Mouse (Mus musculus): ENCODE data around the gene Nemp1.

Nemp1 gene

DNA sequence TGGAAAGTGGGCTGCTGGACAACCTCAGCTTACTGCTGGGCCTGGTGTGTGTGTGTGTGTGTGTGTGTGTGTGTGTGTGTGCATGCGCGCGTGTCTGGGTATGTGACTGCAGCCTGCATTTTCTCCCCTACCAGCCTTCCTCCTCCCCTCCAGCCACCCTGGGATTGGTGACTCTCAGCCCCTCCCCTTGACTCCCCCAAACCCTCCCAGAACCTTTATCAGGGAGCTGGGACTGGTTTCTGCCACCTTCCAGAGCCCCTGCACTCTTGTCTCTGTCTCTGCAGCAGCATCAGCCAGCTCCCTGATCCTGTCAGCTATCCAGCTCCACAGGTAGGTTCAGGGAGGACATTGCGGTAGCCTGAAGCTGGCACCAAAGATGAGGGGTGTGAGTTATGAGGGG, 58.4 kb downstream of the Nemp1 start:
- no peak for DNase-seq (ENCODE audit: low spot score in 2 of 2)

DNA sequence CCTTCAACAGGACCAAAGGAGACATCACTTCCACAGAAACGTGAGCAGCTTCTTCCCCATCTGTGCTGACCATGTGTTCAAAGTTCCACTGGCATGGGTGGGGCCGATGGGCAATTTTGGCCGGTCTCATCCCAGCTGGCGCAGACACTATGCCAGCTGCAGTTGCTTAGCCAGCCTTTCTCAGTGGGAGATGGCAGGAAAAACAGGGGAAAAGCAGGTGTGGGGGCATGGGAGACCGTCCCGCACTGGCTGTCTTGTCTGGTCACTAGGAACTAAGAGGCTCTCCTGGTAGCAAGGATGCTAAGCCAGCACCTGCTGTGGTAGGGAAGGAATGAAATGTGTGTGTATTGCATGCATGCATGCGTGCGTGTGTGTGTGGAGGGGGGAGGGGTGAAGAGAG, 61.7 kb downstream of the Nemp1 start:
- no peak for DNase-seq (ENCODE audit: low spot score in 2 of 2)

DNA sequence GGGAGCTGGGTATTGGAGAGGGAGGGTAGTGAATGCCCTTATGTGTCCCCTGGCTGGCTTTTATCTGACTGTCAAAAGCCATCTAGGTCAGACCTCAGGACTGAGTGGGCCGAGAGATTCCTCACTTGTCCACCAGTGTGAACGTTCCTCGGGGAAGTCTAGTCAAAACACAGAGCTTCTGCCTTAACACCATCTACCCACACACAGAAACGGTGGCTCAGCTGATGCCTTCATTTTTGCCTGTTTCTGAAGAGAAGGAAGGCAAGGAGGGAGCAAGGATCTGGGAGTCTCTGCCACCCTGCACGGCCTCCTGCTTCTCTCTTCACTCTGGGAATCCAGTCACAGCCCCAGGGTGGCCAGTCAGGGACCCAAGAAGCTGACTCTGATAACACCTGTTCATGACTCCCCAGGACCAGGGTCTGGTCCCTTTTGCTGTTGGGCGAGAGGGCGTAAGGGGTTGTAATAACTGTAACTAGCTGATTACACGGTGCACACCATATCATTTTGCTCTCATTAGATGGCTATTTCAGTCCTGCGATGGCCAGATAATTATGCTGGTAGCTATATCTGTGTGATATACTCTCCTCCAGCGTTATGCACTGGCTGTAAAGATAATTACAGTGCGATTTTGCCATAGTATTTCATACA, 63.7 kb downstream of the Nemp1 start:
- no peak for DNase-seq (ENCODE audit: low spot score in 2 of 2)

DNA sequence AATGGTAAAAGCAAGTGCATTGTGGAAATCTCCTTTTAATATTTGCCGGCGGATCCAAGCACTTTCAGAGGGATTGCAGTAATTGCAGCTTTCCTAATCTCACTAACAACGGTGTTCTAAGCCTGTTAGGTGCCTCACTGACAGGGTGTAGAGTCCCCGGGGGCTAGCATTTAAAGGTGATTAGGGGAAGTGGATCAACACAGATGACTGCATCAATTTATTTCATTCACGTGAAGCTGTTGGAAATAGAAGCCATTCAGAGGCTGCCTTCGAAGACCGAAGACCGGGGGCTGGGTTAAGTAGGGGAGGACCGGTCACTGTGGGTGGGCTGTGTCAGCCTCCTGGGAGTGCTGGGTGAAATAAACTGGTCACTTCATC, 64.2 kb downstream of the Nemp1 start:
- DNase-seq (ENCODE audit: low spot score in 2 of 2): no peak

DNA sequence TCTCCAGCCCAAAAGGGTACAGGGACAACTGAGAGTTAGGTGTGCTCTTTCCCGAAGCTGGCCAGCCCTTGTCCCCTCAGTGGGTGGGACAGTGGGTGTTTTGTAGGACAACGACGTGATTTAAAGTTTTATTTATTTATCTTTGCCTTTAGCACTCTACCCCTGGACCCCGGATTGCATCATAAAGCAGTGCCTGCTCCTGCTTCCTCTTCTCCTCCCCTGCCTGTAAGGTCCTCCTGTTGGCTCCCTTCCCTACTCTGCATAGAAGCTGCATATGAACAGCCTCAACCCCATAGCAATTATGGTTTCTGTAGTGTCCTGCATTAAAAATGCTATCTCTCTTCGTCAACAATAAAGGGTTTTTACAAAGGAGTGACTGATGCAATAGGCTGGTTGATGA, 64.7 kb downstream of the Nemp1 start:
- no peak for DNase-seq (ENCODE audit: low spot score in 2 of 2)

DNA sequence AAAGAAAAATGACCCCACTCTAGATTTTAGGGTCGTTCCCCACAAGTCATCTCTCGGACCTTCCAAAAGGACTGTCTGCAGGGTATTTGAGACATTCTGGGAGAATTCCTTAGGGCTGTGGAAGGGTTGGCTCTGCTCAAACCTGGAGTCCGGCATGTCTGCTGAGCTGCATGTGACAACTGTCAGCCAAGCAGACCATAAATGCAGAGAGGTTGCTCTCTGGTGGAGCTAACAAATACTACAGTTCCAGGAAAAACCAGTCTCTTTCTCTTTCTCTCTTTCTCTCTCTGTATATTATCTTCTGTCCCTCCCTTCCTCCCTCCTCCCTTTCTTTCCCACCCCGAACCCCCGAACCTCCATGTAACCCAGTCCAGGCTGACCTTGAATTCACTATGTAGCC, 67.7 kb downstream of the Nemp1 start:
- no peak for DNase-seq (ENCODE audit: low spot score in 2 of 2)

DNA sequence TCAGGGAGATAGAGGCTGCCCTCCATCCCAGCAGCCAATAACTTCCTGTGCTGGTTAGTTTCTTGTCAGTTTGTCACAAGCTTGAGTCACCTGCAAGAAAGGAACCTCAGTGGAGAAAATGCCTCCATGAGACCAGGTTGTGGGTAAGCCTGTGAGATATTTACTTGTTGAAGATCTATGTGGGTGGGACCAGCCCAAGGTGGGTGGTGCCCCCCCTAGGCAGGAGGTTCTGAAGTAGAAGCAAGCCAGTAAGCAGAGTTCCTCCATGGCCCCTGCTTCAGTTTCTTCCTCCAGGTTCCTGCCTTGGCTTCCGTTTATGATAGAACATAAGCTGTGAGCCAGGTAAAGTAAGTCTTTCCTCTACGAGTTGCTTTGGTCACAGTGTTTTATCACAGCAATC, 69.6 kb downstream of the Nemp1 start:
- no peak for DNase-seq (ENCODE audit: low spot score in 2 of 2)

DNA sequence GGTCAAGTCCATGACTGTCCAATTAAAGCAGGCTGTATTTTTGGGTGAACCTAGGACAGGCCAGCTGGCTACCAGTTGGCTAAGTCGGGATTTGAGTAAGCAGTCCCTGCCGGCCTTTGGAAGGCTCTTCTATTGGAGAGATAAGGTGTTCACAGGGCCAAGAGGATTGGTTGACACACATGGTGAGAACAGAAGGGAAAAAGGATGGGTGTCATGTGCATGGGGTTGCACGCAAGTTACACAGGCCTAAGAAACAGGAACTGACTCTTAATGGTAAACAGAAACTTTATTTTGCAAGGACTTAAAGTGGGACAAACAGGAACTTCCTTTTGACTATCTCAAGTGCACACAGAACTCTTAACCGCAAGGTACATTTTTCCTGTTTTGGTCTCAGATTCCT, 70.2 kb downstream of the Nemp1 start:
- no peak for DNase-seq (ENCODE audit: low spot score in 2 of 2)

DNA sequence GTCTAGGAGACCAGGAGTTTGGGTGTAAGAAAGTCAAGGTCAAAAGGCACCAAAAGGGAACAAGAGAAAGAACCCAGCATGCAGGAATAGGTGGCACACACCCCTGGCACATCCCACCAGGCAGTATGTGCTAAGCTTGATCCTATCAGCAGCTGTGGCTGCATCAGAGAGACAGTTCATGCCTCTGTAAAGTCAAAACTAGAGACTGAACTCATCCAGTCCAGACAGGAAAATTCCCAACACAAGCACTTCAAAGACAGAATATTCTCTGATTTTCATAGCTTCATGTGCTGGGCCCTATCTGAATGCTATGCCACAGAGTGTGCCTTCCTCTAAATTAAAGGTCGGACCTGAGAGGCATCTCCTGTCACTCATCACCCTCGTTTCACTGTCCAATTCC, 70.9 kb downstream of the Nemp1 start:
- DNase-seq (ENCODE audit: low spot score in 2 of 2): no peak

DNA sequence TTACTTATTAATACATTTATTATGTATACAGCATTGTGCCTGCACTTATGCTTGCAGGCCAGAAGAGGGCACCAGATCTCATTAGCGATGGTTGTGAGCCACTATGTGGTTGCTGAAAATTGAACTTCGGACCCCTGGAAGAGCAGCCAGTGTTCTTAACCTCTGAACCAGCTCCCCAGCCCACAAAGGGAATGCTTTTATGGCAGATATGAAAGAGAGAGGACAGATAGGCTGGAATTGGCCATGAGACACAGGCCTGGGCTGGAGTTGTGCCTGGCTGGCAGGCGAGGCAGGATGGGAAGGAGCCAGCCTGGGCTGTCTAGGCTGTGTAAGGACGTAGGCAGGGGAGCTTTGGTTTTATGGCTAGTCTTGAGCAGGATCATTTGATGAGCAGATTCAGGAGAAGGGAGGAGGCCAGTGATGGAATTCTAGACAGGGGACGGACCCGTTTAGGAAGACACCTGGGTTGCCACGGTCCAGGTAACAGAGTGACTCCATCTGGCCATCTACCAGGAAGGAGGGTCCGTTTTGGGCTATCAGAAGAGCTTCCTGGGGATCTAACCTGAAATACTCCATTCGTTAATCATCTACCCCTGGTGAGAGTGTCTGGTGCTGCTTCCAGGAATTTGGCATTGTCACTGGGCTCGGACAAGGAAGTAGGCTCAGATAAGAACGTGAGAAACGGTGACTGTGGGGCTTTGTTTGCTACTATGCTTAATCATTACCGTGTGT, 71.6 kb downstream of the Nemp1 start:
- no peak for DNase-seq (ENCODE audit: low spot score in 2 of 2)

DNA sequence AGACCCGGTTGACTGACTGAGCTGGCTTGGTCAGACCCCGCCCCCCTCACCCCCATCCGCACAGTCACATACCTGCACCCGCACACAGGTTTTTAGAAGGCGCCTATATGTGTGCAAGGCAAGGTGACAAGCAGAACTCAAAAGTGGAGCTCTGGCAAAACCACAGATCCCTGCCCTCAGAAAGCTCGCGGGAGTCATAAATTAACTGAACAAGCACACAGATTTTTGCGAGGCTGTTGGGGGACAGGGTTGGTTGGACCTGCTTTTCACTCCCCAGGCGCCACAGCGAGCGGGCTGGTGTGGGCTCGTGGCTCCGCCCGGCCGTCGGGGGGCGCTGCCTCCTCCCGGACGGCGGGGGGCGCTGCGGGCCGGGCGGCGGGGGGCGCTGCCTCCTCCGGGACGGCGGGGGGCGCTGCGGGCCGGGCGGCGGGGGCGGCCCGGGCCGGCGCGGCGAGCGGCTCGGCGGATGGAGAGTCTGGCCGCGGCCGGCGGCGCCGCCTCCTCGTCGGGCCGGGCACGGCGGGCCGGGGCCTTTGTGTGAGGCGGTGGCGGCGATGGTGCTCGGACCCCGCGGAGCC, 72.5 kb downstream of the Nemp1 start, which contains the start of gene Zbtb39:
Gene Zbtb39, plus strand, starts transcription at position 456 of the 578 bp plus-strand sequence.
- peak; percentile 46 to 59 for DNase-seq (ENCODE audit: low spot score in 2 of 2)

DNA sequence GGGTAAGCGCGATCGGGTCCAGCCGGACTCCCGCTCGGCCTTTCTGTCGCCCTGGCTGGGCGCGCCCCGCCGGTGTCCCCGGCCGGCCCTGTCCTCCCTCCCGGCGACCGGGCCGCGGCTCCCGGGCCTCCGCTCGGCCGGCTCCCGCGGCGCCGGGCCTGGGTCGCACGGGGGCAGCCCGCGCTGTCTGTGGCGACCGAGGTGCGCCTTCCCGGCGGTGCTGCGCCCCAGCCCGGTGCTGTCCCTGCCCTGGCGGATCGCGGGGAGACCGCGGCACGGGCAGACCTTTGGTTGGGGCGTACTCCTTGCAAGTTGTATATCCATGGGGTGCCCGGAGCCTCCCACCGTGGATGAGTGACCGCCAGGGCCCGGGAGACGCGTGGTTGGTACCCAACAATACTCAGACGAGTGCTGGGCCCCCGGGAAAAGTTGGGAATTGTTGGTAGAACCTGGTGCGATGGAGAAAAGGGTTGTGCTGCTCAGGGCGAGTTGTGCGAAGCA, 73.0 kb downstream of the Nemp1 start:
- no peak for DNase-seq (ENCODE audit: low spot score in 2 of 2)

DNA sequence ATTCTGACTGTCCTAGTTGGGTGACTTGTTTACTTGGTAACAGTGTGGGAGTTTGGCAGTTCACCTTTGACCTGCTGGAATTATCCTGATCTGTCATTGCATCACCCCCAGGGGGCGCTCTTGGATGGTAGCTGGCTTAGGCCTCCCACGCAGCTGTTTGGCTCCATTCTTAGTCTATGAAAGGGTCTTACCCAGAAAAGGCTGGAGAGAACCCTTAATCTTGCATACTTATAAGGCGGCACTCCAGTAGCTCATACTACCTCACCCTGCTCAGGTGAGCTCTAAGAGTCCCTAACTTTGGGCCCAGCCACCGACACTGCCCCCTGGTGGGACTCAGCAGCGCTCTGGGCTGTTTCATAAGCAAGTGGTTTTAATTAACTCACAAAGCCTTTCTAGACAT, 78.0 kb downstream of the Nemp1 start:
- DNase-seq (ENCODE audit: low spot score in 2 of 2): no peak

DNA sequence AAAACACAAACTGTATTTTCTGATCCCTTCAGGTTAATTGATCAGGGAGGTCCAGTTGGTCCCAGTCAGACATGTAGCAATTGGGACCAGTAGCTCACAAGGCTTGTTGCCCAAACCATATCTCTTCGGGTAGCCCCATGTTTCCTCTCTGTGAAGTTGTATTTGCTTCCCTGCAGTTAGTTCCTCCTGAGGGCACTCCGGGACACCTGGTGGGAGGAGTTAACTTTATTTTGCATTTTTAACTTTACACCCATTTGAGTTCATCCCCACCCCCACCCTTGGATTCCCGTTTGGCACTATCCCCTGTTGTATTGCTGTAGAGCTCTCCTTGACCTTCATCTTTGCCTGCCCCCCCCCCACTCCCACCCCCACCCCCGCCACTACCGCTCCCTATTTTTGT, 79.2 kb downstream of the Nemp1 start:
- no peak for DNase-seq (ENCODE audit: low spot score in 2 of 2)

DNA sequence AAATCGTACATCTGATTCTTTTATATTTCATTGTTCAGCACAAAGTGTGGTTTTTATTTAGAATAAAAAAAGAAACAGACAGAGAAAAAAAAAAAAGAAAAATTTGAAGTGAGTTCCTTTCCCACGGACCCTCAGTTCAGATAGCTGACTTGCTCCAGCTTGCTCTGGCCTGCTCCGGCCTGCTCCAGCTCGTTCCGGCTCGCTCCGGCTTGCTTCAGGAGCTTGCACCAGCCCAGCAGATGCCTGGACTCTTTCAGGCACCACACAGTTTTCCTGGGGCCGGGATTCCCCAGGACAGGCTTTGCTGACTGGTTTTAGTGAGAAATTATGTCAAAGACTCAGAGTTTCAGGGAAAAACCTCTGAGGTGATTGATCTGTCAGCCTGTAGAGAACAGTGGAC, 80.6 kb downstream of the Nemp1 start:
- no peak for DNase-seq (ENCODE audit: low spot score in 2 of 2)

DNA sequence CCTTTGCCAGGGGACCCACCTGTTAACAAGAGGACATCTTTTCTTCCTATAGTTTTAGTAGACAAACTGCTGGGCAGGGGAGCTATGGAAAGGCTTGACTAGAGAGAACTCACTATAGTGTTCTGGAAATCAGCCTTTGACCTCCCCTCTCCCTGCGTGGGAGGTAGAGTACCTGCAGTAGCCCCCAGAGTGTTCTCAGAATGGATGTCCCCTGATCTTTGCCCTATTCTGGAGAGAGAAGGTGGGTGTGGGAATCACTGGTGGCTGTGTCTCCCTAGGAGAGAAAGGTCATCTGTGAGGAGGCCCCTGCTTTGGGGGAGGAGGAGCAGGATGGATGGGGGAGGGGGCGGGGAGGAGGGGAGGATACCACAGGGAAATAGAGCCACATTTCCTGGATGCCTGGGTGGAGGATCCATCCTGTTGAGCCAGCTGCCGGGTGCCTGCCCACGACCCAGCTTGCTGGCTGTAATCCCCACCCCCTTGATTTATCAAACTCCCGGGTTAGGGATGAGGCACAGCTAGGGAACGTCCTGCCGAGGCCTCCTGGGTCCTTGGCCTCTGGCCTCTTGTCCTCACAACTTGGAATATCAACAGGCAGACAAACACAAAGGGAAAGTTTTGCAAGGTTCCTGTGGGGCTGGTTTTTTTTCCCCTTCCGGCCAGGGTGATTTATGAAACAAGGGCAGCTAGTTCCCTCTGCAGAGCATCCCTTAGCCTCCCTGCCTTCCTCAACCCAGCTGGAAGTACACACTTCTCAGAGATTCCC, 82.3 kb downstream of the Nemp1 start:
- no peak for DNase-seq (ENCODE audit: low spot score in 2 of 2)

DNA sequence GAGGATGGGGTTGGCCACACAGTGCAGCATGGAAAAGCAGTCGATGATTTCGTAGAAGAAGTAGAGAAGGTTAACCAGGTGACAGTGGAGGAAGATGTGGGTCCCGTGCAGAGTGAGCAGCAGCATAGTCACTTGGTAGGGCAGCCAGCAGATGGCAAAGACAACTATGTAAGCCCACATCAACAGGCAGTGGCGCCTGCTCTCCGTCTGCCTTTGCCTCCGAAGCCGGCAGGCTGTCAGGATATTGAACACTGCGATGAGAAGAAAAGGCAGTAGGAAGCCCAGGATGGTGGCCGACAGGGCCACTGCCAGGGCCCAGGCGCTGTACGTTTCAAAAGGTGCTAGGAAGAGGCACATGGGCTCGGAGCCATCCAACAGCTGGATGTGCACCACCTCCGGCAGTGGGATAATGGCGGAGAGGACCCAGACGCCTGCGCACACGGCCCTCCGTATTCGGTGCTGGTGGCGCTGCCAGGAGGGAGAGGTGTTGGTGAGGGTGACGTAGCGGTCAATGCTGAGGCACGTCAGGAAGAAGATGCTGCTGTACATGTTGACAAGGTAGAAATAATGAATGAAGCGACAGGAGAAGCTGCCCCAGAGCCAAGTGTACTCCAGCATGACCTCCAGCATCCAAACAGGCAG, 83.6 kb downstream of the Nemp1 start:
- DNase-seq (ENCODE audit: low spot score in 2 of 2): no peak

Measured in frontal cortex, postnatal 25 days (tissue).